Mouse (Mus musculus) kidney, postnatal 0 days (tissue): ENCODE results near the gene Elmo1. TPM values are rescaled to one million over a fixed set of nuclear protein-coding genes. Genes with fewer than 3 reads are reported as not detected.

Experiments used
- ATAC-seq: fragments of 200-750 bp; cut with Nextera tagmentation; replicated peaks from 2 replicates; pipeline ENCODE4 v1.8.0; 2017; ENCODE audit warnings: low read depth, moderate number of reproducible peaks, moderate TSS enrichment, moderate library complexity; ENCODE audit not compliant: low FRiP score
- DNase-seq: peaks from one replicate; pipeline ENCODE4 v3.0.0-alpha.2; 2016; ENCODE audit warnings: low spot score
- H3K27ac ChIP-seq: fragments of 300-500 bp; sonication (generic); 2 replicates; pipeline ENCODE4 v1.5.1; 2014; ENCODE audit warnings: mild to moderate bottlenecking
- H3K27me3 ChIP-seq: fragments of 300-500 bp; sonication (generic); 2 replicates; pipeline ENCODE4 v1.6.1; 2014; ENCODE audit warnings: low read length, mixed read lengths; ENCODE audit not compliant: insufficient read depth
- H3K36me3 ChIP-seq: fragments of 300-500 bp; sonication (generic); 2 replicates; pipeline ENCODE4 v1.6.1; 2014; ENCODE audit warnings: low read length, mixed read lengths; ENCODE audit not compliant: insufficient read depth
- H3K4me1 ChIP-seq: fragments of 300-500 bp; sonication (generic); replicated peaks from 2 replicates; pipeline ENCODE4 v1.6.1; 2014; ENCODE audit warnings: antibody characterized with exemption, low read length, mixed read lengths; ENCODE audit not compliant: insufficient read depth
- H3K4me2 ChIP-seq: fragments of 300-500 bp; sonication (generic); 2 replicates; pipeline ENCODE4 v1.6.1; 2014; ENCODE audit warnings: mild to moderate bottlenecking, low read length, moderate library complexity, mixed read lengths
- H3K4me3 ChIP-seq: fragments of 300-500 bp; sonication (generic); replicated peaks from 2 replicates; pipeline ENCODE4 v1.5.1; 2014; ENCODE audit warnings: low read depth, low read length
- H3K9ac ChIP-seq: fragments of 300-500 bp; sonication (generic); 2 replicates; pipeline ENCODE4 v1.6.1; 2014; ENCODE audit warnings: low read depth, low read length
- H3K9me3 ChIP-seq: fragments of 300-500 bp; sonication (generic); replicated peaks from 2 replicates; pipeline ENCODE4 v1.6.1; 2016; ENCODE audit warnings: low read length, inconsistent platforms, mixed read lengths
- CTCF ChIP-seq: IDR thresholded peaks from 2 replicates; pipeline ENCODE4 v1.5.1; 2016; ENCODE audit warnings: antibody characterized with exemption, low read depth, mild to moderate bottlenecking, moderate library complexity
- WGBS: fragments of 180-500 bp; shearing (Covaris S2); extraction: QIAGEN DNeasy Blood & Tissue Kit; methylation state at CpG from one replicate; pipeline ENCODE4 v1.1.7; 2014; 5-methylcytosine and 5-hydroxymethylcytosine counted together
- polyA plus RNA-seq: library from polyadenylated mRNA; unstranded; fragments of >200 nt; fragmentation: Nextera tagmentation; extraction: Ambion mirVana; gene quantifications from 2 replicates; pipeline ENCODE4 v1.2.1, GENCODE M21; 2015

Elmo1 gene
- polyA plus RNA-seq, 1 experiment from 2014 or later: 5.1 TPM

DNA sequence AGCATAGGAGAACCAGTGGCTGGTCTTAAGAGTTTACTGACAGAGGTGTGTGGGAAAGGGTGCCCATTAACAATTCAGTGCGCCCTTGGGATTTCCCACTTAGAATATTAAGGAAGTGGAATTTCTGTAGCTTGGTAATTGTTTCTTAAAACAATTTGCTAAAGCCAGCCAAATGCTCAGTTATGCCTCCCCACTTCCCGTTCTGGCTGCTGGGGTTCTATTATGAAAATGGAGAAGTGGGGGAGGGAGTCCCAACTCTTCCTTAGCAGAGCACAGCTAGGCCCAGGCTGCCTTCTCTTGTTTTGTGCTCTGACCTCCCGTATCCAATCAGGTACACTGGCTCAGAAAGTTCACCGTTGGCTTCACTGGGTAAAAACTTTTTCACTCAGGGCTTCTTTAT, 37.2 kb downstream of the Elmo1 start:
- Histone ChIP-seq H3K9me3 (no peaks in the 10 kb centered on the region), H3K27me3 (no peaks in the 10 kb centered on the region), H3K9ac (no peak overlapping the region), H3K4me1 (no peaks in the 10 kb centered on the region), H3K36me3 (no peaks in the 10 kb centered on the region), H3K4me2 (no peak overlapping the region), H3K27ac (no peak overlapping the region), H3K4me3 (no peak overlapping the region)
- no peak for TF ChIP-seq CTCF
- DNase-seq (no peak), ATAC-seq (no peak)
- 60% methylated on average over 4 of the region's 4 CpGs for WGBS

DNA sequence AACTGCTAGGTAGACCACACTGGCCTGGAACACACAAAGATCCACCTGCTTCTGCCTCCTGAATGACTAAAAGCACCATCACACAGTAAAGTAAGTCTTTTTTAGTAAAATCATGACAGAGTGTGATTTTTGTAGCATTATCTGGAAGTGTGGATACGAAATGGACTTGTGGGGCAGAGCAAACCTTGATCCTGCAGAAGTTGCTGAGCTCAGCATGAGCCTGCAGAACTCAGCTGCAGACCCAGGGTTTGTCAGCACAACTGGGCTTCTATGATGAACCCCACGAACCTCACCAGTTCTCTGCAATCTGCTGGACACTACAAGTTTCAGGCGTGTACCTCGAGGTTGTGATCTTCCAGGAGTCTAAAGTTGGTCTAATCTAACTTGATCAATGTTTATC, 37.7 kb downstream of the Elmo1 start:
- Histone ChIP-seq H3K27ac (no peak overlapping the region), H3K9me3 (no peaks in the 10 kb centered on the region)
- WGBS: 82% methylated on average over 4 of the region's 4 CpGs

DNA sequence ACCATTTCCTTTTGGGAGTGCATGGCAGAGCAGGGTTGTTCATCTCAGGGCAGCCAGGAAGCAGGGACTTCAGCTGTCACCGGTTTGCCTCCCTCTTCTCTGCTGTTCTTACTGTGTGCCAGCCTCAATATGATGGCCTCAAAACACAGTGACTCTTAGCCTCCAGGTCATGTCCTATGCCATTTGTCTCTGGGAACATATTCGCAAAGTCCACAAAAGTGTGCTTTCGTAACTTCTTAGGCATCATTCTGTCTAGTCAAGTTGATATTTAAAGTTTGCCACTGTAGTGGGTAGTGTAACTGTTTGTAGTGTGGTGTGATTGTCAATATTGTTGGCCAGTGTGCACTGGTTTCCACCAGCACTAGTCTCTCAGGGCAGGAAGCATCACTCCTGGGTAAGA, 40.3 kb downstream of the Elmo1 start:
- WGBS: 83% methylated on average over 3 of the region's 3 CpGs
- H3K36me3 ChIP-seq: no peaks in the 10 kb centered on the region
- DNase-seq (no peak), ATAC-seq (no peak)
- H3K27ac ChIP-seq: no peak overlapping the region
- no peaks in the 10 kb centered on the region for H3K27me3 ChIP-seq
- H3K4me1 ChIP-seq: peaks cover 10% of the 10 kb centered on the region
- H3K9ac ChIP-seq: no peak overlapping the region
- H3K4me3 ChIP-seq: no peak overlapping the region
- no peak overlapping the region for H3K4me2 ChIP-seq
- no peak for TF ChIP-seq CTCF
- no peaks in the 10 kb centered on the region for H3K9me3 ChIP-seq

More for the DNA sequence above, 37.7 kb downstream of the Elmo1 start:
- Histone ChIP-seq H3K9ac (no peak overlapping the region), H3K27me3 (no peaks in the 10 kb centered on the region), H3K4me1 (peaks cover 4% of the 10 kb centered on the region), H3K4me3 (no peak overlapping the region), H3K36me3 (no peaks in the 10 kb centered on the region), H3K4me2 (no peak overlapping the region)
- no peak for DNase-seq
- TF ChIP-seq CTCF: no peak
- ATAC-seq: no peak

DNA sequence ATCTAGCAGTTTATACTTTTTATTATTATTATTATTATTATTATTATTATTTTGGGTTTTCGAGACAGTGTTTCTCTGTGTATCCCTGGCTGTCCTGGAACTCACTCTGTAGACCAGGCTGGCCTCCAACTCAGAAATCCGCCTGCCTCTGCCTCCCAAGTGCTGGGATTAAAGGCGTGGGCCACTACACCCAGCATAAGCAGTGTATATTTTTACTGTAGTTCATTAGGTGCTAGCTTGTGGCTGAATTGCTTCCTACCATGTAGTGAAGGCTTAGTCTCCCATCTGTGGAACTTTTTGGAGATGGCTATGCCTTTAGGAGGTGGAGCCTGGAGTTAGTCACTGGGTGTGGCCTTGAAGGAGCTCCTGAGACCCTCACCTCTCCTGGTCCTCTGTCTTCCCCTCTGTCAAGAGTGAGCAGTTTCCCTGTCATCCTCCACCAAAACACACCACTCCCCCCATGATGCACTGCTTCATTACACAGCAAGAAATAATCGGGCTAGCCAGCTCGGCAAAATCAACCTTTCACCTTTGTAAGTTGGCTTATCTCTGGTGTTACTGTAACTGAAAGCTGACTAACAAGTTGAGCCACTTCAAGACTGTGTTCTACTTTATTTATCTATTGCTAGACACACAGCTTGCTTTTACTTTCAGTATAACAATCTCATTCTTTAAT, 41.1 kb downstream of the Elmo1 start:
- H3K27me3 ChIP-seq: no peaks in the 10 kb centered on the region
- no peak overlapping the region for H3K9ac ChIP-seq
- no peak overlapping the region for H3K27ac ChIP-seq
- 72% methylated on average over 5 of the region's 5 CpGs for WGBS
- ATAC-seq (no peak), DNase-seq (no peak)
- H3K4me1 ChIP-seq: peaks cover 10% of the 10 kb centered on the region
- no peak for TF ChIP-seq CTCF
- no peaks in the 10 kb centered on the region for H3K36me3 ChIP-seq
- H3K4me2 ChIP-seq: no peak overlapping the region
- no peak overlapping the region for H3K4me3 ChIP-seq
- no peaks in the 10 kb centered on the region for H3K9me3 ChIP-seq

DNA sequence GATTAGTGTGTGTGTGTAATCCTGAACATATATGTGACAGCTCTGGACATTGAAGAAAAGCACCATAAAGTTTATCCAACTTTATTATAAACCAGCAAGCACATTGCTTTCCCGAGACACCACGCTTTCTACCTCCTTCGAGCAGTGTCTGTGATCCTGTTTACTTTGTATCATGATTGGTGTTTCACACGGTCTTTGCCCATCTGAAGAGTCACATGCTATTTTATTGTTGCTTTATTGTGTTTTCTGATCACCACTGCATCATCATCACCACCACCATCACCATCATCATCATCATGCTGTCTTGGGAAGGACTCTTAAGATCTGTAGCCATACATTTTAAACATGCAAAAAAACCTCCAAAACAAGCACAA, 41.6 kb downstream of the Elmo1 start:
- Histone ChIP-seq H3K36me3 (no peaks in the 10 kb centered on the region), H3K4me1 (peaks cover 10% of the 10 kb centered on the region), H3K4me2 (no peak overlapping the region), H3K27me3 (no peaks in the 10 kb centered on the region), H3K9me3 (no peaks in the 10 kb centered on the region), H3K27ac (no peak overlapping the region), H3K9ac (no peak overlapping the region), H3K4me3 (no peak overlapping the region)
- WGBS: 72% methylated on average over 4 of the region's 4 CpGs
- ATAC-seq: no peak
- TF ChIP-seq CTCF: no peak
- DNase-seq: no peak

DNA sequence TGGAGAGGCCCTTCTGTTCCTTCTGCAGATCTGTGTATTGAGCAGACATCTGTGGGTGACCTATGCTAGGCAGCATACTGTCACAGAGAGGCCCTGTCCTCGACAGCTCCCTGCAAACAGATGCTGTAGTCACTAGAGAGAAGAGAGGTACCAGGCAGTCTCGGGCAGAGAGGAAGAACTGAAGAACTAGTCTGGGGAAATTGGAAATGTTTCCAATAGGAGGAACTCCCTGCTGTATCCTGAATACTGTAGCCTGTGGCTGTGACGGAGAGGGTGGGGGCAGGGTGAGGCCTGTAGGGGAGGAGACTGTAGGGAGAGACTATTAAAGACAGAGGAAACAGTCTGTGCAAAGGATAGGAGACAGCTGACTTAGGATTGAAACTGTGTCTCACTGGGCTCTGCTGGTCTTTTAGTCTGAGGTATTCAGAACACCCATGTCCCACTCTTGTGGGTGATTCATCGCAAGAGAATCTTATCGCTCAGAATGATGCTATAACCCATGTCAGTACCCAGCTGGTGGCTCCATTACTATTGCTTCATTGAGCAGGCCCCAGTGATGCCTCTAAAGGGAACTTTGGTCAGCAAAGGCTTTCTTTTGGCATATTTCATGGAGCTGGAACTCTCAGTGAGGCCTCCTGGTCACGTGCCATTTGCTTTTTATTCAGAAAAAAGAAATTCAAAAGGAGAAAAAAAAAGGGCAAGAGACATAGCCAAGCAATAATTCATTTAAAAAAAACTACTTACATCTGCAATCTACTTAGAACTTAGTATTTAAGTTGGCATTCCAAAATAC, 43.4 kb downstream of the Elmo1 start:
- Histone ChIP-seq H3K36me3 (no peaks in the 10 kb centered on the region), H3K27ac (peak overlapping the region; percentile 62; the same call in 1 of the 2 replicates), H3K4me2 (no peak overlapping the region), H3K9me3 (no peaks in the 10 kb centered on the region), H3K4me3 (no peak overlapping the region), H3K9ac (no peak overlapping the region), H3K27me3 (no peaks in the 10 kb centered on the region), H3K4me1 (peaks cover 10% of the 10 kb centered on the region)
- WGBS: 41% methylated on average over 6 of the region's 6 CpGs
- no peak for TF ChIP-seq CTCF
- DNase-seq: peak; percentile 46
- peak; percentile 62; the same call in 1 of the 2 replicates for ATAC-seq
